Mouse (Mus musculus) urinary bladder, adult 2 months (tissue): ENCODE measurements around the gene Olfr867. TPM values are rescaled to one million over a fixed set of nuclear protein-coding genes. Genes with fewer than 3 reads are reported as not detected.

Source experiments
- DNase-seq: peaks from one replicate; pipeline ENCODE4 v3.0.0; 2022; ENCODE audit warnings: low spot score
- polyA plus RNA-seq: library from polyadenylated mRNA; depleted of rRNA; stranded (reverse); fragments of >200 nt; gene quantifications from 2 replicates; pipeline ENCODE4 v1.2.3, GENCODE M21; 2012; rRNA removed

Gene Olfr867
- not detected in 2 replicates for polyA plus RNA-seq

- DNase-seq, result no peak
Measured at GRCm38 (mm10) chr9:20057462-20057861, at the start of gene Olfr867. TSS of gene Olfr867 (minus strand) at chr9:20057562.

GRCm38 (mm10) chr9:20098326-20098725, 41.0 kb upstream of the Olfr867 start, which contains the start of gene Olfr868:
TSS of gene Olfr868 (plus strand) at chr9:20098626.
- DNase-seq, result no peak

GRCm38 (mm10) chr9:20073523-20074177, 16.3 kb upstream of the Olfr867 start:
- no peak for DNase-seq

- DNase-seq, result no peak
Measured at GRCm38 (mm10) chr9:20071291-20071690, 13.9 kb upstream of the Olfr867 start.

- DNase-seq, result no peak
Measured at GRCm38 (mm10) chr9:20070236-20070635, 12.9 kb upstream of the Olfr867 start.

GRCm38 (mm10) chr9:20047964-20048363, 9.4 kb downstream of the Olfr867 start:
- DNase-seq, result no peak

GRCm38 (mm10) chr9:20027935-20028334, 29.4 kb downstream of the Olfr867 start, which contains the start of gene Olfr866:
TSS of gene Olfr866 (minus strand) at chr9:20028035.
- no peak for DNase-seq

Other genes starting within 250 kb of the Olfr867 start
- gene Olfr860, start 207.8 kb downstream of the Olfr867 start, polyA plus RNA-seq, result not detected in 2 replicates
- not detected in 2 replicates for gene Olfr862, start 169.6 kb downstream of the Olfr867 start, polyA plus RNA-seq
- gene Olfr77, start 140.7 kb downstream of the Olfr867 start, polyA plus RNA-seq, result not detected in 2 replicates
- gene Olfr866, start 29.5 kb downstream of the Olfr867 start, polyA plus RNA-seq, result not detected in 2 replicates
- not detected in 2 replicates for gene Olfr868, start 41.1 kb upstream of the Olfr867 start, polyA plus RNA-seq
- not detected in 2 replicates for gene Olfr869, start 71.4 kb upstream of the Olfr867 start, polyA plus RNA-seq
- gene Olfr870, start 116.5 kb upstream of the Olfr867 start, polyA plus RNA-seq, result not detected in 2 replicates
- gene Olfr871, start 154.6 kb upstream of the Olfr867 start, polyA plus RNA-seq, result not detected in 2 replicates
- gene Olfr872, start 179.6 kb upstream of the Olfr867 start, polyA plus RNA-seq, result not detected in 2 replicates
- gene Olfr39, start 224.8 kb upstream of the Olfr867 start, polyA plus RNA-seq, result not detected in 2 replicates
- not detected in 2 replicates for gene Olfr873, start 241.0 kb upstream of the Olfr867 start, polyA plus RNA-seq